Mouse (Mus musculus): ENCODE measurements around the gene Rrm2. TPM values are rescaled to one million over a fixed set of nuclear protein-coding genes. Genes with fewer than 3 reads are reported as not detected.

Rrm2 gene
- total and polyA plus RNA-seq, 3 experiments = 88.2 to 158 (median 127) TPM

DNA sequence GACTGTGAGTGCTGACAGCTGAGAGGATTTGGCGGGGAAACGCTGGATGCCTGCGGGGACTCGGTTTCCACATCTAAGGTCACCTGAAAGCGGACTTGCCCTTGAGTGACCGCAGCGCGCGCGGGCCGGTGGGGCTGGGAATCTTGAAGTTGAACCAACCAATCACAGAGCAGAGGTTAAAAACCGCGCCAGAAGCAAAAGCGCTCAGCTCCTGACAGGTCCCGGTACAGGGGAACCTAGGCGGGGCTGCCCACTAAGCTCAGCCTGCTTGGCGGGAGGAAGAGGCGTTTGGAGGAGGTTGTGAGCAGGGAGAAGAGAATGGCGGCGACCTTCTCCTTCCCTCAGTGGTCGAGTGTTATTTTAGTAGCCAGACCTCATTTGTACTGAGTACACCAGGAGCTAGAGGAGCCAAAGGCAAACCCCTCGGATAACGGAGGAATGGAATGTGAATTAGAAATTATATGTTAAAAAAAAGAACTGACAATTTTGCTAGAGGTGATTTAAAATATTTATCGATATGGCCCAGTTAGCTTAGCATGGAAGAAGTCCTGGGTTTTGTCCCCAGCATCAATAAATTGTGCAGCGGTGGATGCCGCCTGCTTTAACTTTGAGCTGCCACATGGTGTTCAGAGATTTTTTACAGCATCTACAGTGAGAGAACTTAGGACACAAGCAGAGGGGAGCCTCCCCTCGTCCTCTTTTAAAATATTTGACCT, 1.1 kb upstream of the Rrm2 start:
- peak overlapping the region; percentile 86 for H3K27ac ChIP-seq (ENCODE audit: control insufficient read depth, low read depth, low read length)
- H3K79me2 ChIP-seq (ENCODE audit: control insufficient read depth, insufficient read depth, low read length, poor library complexity) = peaks cover 32% of the 10 kb centered on the region
- H3K4me3 ChIP-seq (ENCODE audit: control insufficient read depth in 1 of 2, insufficient read depth in 1 of 2, low read depth in 2 of 2, low read length in 2 of 2) = peak overlapping the region; percentile 55 to 94
- peak; percentile 92 for DNase-seq (ENCODE audit: low read depth, low spot score)
- H3K9ac ChIP-seq (ENCODE audit: control insufficient read depth, low read depth, low read length, poor library complexity, severe bottlenecking) = peak overlapping the region; percentile 90
- H3K36me3 ChIP-seq (ENCODE audit: control insufficient read depth in 1 of 2, insufficient read depth in 2 of 2, low read length in 2 of 2) = peaks cover 3 to 23% of the 10 kb centered on the region in 2 experiments
- H3K4me1 ChIP-seq (ENCODE audit: control insufficient read depth in 1 of 2, insufficient read depth in 2 of 2, low read length in 2 of 2) = peaks cover 3 to 22% of the 10 kb centered on the region in 2 experiments
- H3K9me3 ChIP-seq (replicated peaks; ENCODE audit: insufficient read depth, low read length) = no peaks in the 10 kb centered on the region
- H3K27me3 ChIP-seq (ENCODE audit: control insufficient read depth in 1 of 2, insufficient read depth in 2 of 2, low read length in 2 of 2) = no peaks in the 10 kb centered on the region
- no peak; the same call in 1 of the 2 replicates for TF ChIP-seq TBP (IDR thresholded peaks at IDR 0.05; ENCODE audit: low read depth, low read length)
- TF ChIP-seq GATA1 (IDR thresholded peaks at IDR 0.05; ENCODE audit: low read depth, low read length) = no peak
- TF ChIP-seq GABPA (IDR thresholded peaks at IDR 0.05; ENCODE audit: low read depth, low read length) = no peak
- no peak; the same call in 1 of the 2 replicates for TF ChIP-seq MAX (IDR thresholded peaks at IDR 0.05; ENCODE audit: low read length)
- TF ChIP-seq RCOR1 (IDR thresholded peaks at IDR 0.05; ENCODE audit: low read depth, low read length) = no peak
- no peak for TF ChIP-seq NRF1 (IDR thresholded peaks at IDR 0.05; ENCODE audit: insufficient read depth, low read depth, low read length, poor library complexity, severe bottlenecking)
- no peak for TF ChIP-seq MEF2A (IDR thresholded peaks at IDR 0.05; ENCODE audit: extremely low read depth, insufficient replicate concordance, low read depth, low read length, poor library complexity, severe bottlenecking)
- TF ChIP-seq TCF12 (IDR thresholded peaks at IDR 0.05; ENCODE audit: low read depth, low read length) = no peak
- no peak for TF ChIP-seq RAD21 (IDR thresholded peaks at IDR 0.05; ENCODE audit: low read depth, low read length)
- TF ChIP-seq ZMIZ1 (IDR thresholded peaks at IDR 0.05; ENCODE audit: low read depth, low read length) = no peak
- TF ChIP-seq POLR2AphosphoS5 (IDR thresholded peaks at IDR 0.05; ENCODE audit: borderline replicate concordance, low read depth, low read length) = no peak
- no peak for TF ChIP-seq POLR2AphosphoS2 (IDR thresholded peaks at IDR 0.05; ENCODE audit: low read length)
- no peak for TF ChIP-seq KAT2A (conservative IDR thresholded peaks at IDR 0.05; ENCODE audit: low read depth, low read length)
- TF ChIP-seq MAFK (IDR thresholded peaks at IDR 0.05; ENCODE audit: borderline replicate concordance, low read depth, low read length) = no peak
- no peak for TF ChIP-seq EP300 (IDR thresholded peaks at IDR 0.05; ENCODE audit: low read depth in 1 of 2, low read length in 2 of 2)
- TF ChIP-seq JUND (IDR thresholded peaks at IDR 0.05; ENCODE audit: low read depth, low read length) = no peak
- no peak for TF ChIP-seq CHD2 (IDR thresholded peaks at IDR 0.05; ENCODE audit: low read length)
- no peak for TF ChIP-seq BHLHE40 (IDR thresholded peaks at IDR 0.05; ENCODE audit: borderline replicate concordance, low read depth, low read length)
- TF ChIP-seq ZNF384 (IDR thresholded peaks at IDR 0.05; ENCODE audit: low read depth, low read length) = no peak
- TF ChIP-seq USF1 (IDR thresholded peaks at IDR 0.05; ENCODE audit: low read depth, low read length) = no peak
- TF ChIP-seq HCFC1 (IDR thresholded peaks at IDR 0.05; ENCODE audit: low read depth, low read length) = 0 out of 2 replicates have a peak, but pooled peaks have one; percentile 6
- no peak for TF ChIP-seq SMC3 (IDR thresholded peaks at IDR 0.05; ENCODE audit: low read depth, low read length)
- TF ChIP-seq ZKSCAN1 (IDR thresholded peaks at IDR 0.05; ENCODE audit: low read depth, low read length) = no peak
- peak; percentile 94 for TF ChIP-seq CHD1 (IDR thresholded peaks at IDR 0.05; ENCODE audit: low read depth, low read length)
- 0 out of 2 replicates have a peak, but pooled peaks have one; percentile 56 for TF ChIP-seq UBTF (IDR thresholded peaks at IDR 0.05; ENCODE audit: borderline replicate concordance, insufficient read depth, low read depth, low read length)
- TF ChIP-seq NELFE (IDR thresholded peaks at IDR 0.05; ENCODE audit: low read depth, low read length) = peak; percentile 37; the same call in 1 of the 2 replicates
- TF ChIP-seq USF2 (IDR thresholded peaks at IDR 0.05; ENCODE audit: borderline replicate concordance in 1 of 2, insufficient read depth in 1 of 2, low read depth in 1 of 2, low read length in 2 of 2) = no peak
- TF ChIP-seq ZC3H11A (IDR thresholded peaks at IDR 0.05; ENCODE audit: low read depth, low read length) = no peak
- TF ChIP-seq TAL1 (IDR thresholded peaks at IDR 0.05; ENCODE audit: low read length) = no peak
- TF ChIP-seq CTCF (IDR thresholded peaks at IDR 0.05 in 2 of 3, conservative IDR thresholded peaks at IDR 0.05 in 1 of 3; ENCODE audit: control insufficient read depth in 1 of 3, insufficient read depth in 1 of 3, low read depth in 2 of 3, low read length in 3 of 3, poor library complexity in 1 of 3, severe bottlenecking in 1 of 3) = no peak
- no peak for TF ChIP-seq MYB (IDR thresholded peaks at IDR 0.05; ENCODE audit: low read depth, low read length)
- peak; percentile 66 for TF ChIP-seq MYC (IDR thresholded peaks at IDR 0.05; ENCODE audit: low read depth, low read length)
- no peak for TF ChIP-seq ETS1 (IDR thresholded peaks at IDR 0.05; ENCODE audit: low read depth, low read length)
- peak in 1 of 2 experiments; percentile 68; a peak in 3 of 4 replicates for TF ChIP-seq POLR2A (IDR thresholded peaks at IDR 0.05; ENCODE audit: control insufficient read depth in 1 of 2, insufficient read depth in 1 of 2, low read depth in 1 of 2, low read length in 2 of 2, poor library complexity in 1 of 2)
- no peak for TF ChIP-seq MAZ (IDR thresholded peaks at IDR 0.05; ENCODE audit: low read depth, low read length)
- peak; percentile 92; the same call in 1 of the 2 replicates for TF ChIP-seq E2F4 (IDR thresholded peaks at IDR 0.05; ENCODE audit: borderline replicate concordance, low read depth, low read length)
